Mouse (Mus musculus) megakaryocyte, embryonic 14.5 days (primary cell): ENCODE data around the gene Spdye4c. TPM values are rescaled to one million over a fixed set of nuclear protein-coding genes. Genes with fewer than 3 reads are reported as not detected.

Experiments used
- H3K27me3 ChIP-seq: replicated peaks from 2 replicates; pipeline ENCODE3; 2012; ENCODE audit warnings: inconsistent platforms
- H3K36me3 ChIP-seq: replicated peaks from 2 replicates; pipeline ENCODE3; 2012; ENCODE audit warnings: low read length, inconsistent platforms, mixed read lengths
- H3K4me1 ChIP-seq: 2 replicates; pipeline ENCODE4 v1.6.1; 2012; ENCODE audit warnings: inconsistent platforms
- H3K4me3 ChIP-seq: replicated peaks from 2 replicates; pipeline ENCODE3; 2012; ENCODE audit warnings: moderate library complexity, mild to moderate bottlenecking, inconsistent platforms
- H3K9me3 ChIP-seq: 2 replicates; pipeline ENCODE4 v1.6.1; 2012; ENCODE audit warnings: inconsistent platforms
- FLI1 ChIP-seq: IDR thresholded peaks from 2 replicates; pipeline ENCODE4 v1.6.1; 2012; ENCODE audit warnings: low read length, inconsistent platforms, mixed read lengths
- GATA1 ChIP-seq: IDR thresholded peaks from 3 replicates; pipeline ENCODE4 v1.6.1; 2012; ENCODE audit warnings: mixed read lengths, low read length, inconsistent platforms, borderline replicate concordance
- polyA plus RNA-seq: library from polyadenylated mRNA; stranded (reverse); fragments of >175 nt; gene quantifications from 2 replicates; pipeline ENCODE4 v1.2.3, GENCODE M21; 2012; ENCODE audit warnings: low replicate concordance; ENCODE audit not compliant: insufficient read depth

Spdye4c gene
- polyA plus RNA-seq, 1 experiment = not detected

DNA sequence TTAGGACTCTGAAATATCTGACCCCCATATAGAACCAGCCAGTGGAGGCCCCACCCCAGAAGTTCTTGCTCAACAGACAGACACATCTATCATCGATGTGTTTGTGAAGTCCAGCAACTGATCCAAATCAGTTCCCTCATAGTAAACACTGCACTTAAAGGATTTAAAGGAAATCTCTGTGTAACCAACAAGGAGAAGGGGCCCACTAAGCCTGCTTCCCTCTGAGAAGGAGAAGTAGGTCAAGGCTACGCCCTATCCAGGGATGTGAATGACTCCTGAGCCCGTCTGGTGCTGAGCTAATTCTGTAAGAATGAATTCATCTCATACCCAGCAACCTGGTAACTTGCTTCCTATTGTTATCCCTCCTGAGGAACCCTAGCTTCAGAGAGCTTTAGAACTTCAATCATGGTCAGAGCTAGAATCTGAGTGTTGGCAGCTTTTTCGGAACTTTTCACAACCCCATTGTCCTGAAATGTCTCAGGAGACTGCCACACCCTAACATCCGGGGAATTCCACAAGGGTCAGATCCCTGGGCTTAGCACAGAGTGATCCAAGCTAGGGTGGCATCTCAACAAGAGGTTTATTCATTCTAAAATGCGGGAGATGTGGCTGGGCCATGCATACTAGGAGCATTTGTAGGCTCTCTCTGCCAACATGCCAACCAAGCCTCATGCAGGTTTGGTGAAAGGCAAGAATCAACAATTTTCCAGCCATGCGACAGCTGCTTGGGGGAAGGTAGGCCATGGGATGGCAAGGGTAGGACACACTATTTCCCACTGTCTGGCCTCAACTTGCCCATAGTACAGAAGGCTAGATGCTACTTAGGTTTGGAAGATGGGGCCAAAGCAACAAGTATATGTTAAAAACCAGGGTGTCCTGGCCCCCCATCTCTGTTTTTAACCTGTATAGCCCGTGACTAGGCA is 38.0 kb upstream of the Spdye4c start:
- TF ChIP-seq FLI1 = no peak
- no peak for TF ChIP-seq GATA1
- H3K27me3 ChIP-seq = peaks cover 28% of the 10 kb centered on the region
- H3K9me3 ChIP-seq = 0 out of 2 replicates have a peak, but pooled peaks cover 4% of the 10 kb centered on the region
- no peak overlapping the region for H3K4me3 ChIP-seq
- peaks cover 6% of the 10 kb centered on the region for H3K4me1 ChIP-seq
- no peaks in the 10 kb centered on the region for H3K36me3 ChIP-seq

DNA sequence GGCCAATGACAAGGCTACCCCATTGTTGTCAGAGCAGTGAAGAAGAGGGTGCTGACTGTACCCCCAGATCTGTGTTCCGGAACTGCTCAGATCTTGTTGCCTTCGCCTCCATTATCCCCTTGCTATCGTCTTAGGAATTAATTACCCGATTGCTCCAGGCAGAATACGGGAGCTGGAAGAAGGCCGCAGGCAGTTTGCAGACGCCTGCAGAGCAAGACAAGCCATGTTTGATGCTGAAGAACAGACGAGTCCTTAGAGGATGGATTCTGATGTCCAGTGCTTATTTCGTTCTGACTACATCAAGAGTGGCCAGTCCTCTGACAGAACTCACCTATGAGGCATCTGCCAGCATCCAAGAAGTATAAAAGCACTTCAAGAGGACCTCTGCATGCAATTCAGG is 35.9 kb upstream of the Spdye4c start:
- no peaks in the 10 kb centered on the region for H3K36me3 ChIP-seq
- H3K4me3 ChIP-seq = no peak overlapping the region
- H3K4me1 ChIP-seq = peaks cover 6% of the 10 kb centered on the region
- peaks cover 29% of the 10 kb centered on the region for H3K27me3 ChIP-seq
- 0 out of 2 replicates have a peak, but pooled peaks cover 4% of the 10 kb centered on the region for H3K9me3 ChIP-seq
- TF ChIP-seq GATA1 = no peak
- no peak for TF ChIP-seq FLI1

- Histone ChIP-seq H3K4me3 (no peak overlapping the region), H3K36me3 (no peaks in the 10 kb centered on the region), H3K9me3 (peaks cover 22% of the 10 kb centered on the region), H3K27me3 (peaks cover 24% of the 10 kb centered on the region), H3K4me1 (no peaks in the 10 kb centered on the region)
- TF ChIP-seq FLI1 = no peak
- TF ChIP-seq GATA1 = no peak
These were observed 26.8 kb upstream of the Spdye4c start for GRCm38 (mm10) chr2:128564195-128564594.

DNA sequence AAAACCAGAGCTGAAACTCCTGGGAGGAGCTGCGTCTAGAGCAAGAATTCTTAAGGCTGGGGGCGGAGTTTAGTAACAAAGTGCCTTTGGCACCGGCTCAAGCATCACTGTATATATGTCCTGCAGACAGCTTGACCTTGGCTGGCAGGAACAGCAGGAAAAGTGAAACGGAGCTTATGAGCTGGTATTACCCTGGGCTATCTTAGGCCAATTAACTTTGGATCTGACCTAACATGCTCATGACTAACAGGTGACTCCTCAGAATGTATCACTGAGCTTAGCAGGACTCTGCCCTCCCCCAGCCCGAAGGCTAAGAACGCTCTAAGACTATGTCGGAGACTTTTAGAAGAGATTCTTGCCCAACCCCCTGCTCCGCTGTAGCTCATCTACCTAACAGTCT is 25.1 kb upstream of the Spdye4c start:
- Histone ChIP-seq H3K4me3 (no peak overlapping the region), H3K27me3 (peaks cover 18% of the 10 kb centered on the region), H3K9me3 (peaks cover 31% of the 10 kb centered on the region), H3K36me3 (no peaks in the 10 kb centered on the region), H3K4me1 (no peaks in the 10 kb centered on the region)
- TF ChIP-seq GATA1 (no peak), FLI1 (no peak)

DNA sequence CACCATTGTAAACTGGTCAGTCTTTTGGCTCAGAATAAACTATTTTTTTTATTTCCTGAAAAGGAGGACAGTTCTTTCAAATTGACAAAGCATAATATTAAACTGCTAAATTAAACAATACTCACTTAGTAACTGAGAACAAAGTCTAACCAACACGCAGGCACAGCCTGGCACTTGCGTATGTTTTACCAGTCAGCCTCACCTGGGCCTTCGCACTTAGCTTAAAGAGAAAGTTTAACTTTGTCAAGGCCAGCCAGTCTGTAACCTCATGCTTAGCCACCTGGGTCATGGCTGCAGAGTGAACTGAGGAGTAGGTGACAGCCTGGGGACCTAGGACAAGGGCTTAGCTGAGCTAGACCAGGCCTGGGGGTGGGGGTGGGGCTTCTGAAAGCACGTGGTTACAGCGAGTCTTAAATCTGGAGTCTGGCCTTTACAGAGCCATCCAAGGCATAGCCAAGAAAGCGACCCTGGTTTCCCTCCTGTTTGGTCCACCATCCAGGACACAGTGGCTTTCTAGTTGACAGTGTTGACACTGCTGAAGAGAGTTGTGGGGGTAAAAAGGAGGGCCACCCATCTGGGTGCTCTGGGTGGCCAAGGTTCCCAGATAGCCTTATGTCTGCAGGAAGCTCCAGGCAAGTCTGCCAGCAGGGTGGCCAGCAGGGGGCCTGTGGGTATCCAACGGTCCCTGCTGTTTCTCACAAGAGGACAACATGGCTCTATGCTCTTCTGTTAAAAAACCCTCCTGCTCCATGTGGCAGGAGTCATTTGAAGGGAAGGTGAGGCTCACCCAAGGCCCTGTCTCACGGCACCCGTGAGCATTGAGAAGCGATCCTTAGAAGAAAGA is 24.5 kb upstream of the Spdye4c start:
- Histone ChIP-seq H3K4me3 (no peak overlapping the region), H3K4me1 (no peaks in the 10 kb centered on the region), H3K9me3 (peaks cover 25% of the 10 kb centered on the region), H3K27me3 (peaks cover 17% of the 10 kb centered on the region), H3K36me3 (no peaks in the 10 kb centered on the region)
- no peak for TF ChIP-seq FLI1

GRCm38 (mm10) chr2:128568018-128568417 is 23.0 kb upstream of the Spdye4c start:
- no peak for TF ChIP-seq FLI1
- no peak for TF ChIP-seq GATA1
- Histone ChIP-seq H3K9me3 (peaks cover 20% of the 10 kb centered on the region), H3K36me3 (no peaks in the 10 kb centered on the region), H3K4me1 (peaks cover 3% of the 10 kb centered on the region; the same call in 1 of the 2 replicates), H3K27me3 (peaks cover 22% of the 10 kb centered on the region), H3K4me3 (no peak overlapping the region)

- Histone ChIP-seq H3K27me3 (peaks cover 22% of the 10 kb centered on the region), H3K36me3 (no peaks in the 10 kb centered on the region), H3K4me3 (no peak overlapping the region), H3K9me3 (peaks cover 19% of the 10 kb centered on the region), H3K4me1 (peaks cover 8% of the 10 kb centered on the region; the same call in 1 of the 2 replicates)
- no peak for TF ChIP-seq FLI1
- no peak for TF ChIP-seq GATA1
These were observed 22.5 kb upstream of the Spdye4c start for GRCm38 (mm10) chr2:128568490-128568889.

DNA sequence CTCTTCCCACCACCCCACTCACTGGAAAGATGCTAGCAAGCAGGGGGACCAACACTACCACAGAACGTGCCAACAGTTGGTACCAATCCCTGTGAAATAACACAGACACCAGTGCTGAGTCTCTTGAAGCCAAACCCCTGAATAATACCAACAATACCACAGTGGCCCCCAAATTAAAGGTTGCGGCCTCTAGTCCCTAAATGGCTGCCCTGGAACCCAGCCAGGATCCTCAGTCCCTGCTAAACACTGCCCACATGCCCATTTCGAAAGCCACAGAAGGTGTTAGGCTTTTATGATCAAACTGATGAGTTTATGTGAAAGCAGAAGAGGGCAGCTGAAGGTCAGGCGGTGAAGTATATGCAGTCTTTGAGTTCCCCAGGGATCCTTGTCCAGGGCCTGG is 20.0 kb upstream of the Spdye4c start:
- Histone ChIP-seq H3K9me3 (peaks cover 13% of the 10 kb centered on the region), H3K4me3 (no peak overlapping the region)
- TF ChIP-seq FLI1 (no peak), GATA1 (no peak)

DNA sequence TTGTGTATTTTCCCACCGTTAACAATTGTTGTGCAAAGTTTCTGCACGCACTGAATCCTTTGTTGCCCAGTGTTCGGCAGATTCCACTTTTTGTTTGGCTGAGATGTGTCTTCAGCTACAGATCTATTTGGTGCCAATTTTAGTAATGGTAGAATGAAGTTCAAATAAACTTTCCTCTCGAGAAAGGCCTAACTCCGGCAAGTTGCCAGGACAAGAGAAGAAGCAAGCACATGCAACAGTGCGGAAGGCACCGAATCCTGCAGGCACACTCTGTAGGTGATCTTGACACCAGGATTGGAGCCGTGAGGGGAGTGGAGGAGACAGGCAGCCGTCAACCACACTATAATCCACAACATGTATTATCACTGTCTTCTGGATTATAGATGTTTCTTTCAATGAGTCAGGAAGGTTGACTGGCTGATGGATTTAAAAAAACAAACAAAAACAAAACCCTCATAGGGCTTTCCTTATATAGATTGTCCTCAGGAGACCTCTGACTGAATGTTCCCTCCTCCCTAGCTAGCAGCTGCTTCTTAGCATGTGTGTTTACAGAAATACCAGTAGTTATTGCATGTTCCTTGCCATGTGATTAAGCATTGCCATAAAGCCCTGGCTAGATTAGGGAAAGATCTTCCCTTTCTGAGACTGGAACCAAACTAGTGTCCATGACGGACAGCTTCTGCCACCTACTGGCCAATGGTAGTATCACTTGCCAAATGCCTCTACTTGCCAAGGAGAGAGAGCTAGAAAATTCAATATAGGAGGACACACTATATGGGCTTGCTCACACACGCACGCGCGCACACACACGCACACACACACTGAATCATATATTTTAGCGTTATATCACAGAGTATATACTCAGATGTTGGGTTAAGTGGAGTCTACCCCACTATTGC is 18.0 kb upstream of the Spdye4c start:
- Histone ChIP-seq H3K4me3 (no peak overlapping the region), H3K9me3 (peaks cover 13% of the 10 kb centered on the region), H3K36me3 (no peaks in the 10 kb centered on the region), H3K4me1 (peaks cover 9% of the 10 kb centered on the region; the same call in 1 of the 2 replicates), H3K27me3 (peaks cover 48% of the 10 kb centered on the region)
- no peak for TF ChIP-seq FLI1
- no peak for TF ChIP-seq GATA1

More for the DNA sequence above, 20.0 kb upstream of the Spdye4c start:
- H3K27me3 ChIP-seq = peaks cover 34% of the 10 kb centered on the region
- no peaks in the 10 kb centered on the region for H3K36me3 ChIP-seq
- H3K4me1 ChIP-seq = peaks cover 9% of the 10 kb centered on the region; the same call in 1 of the 2 replicates
